Comparison of ENCODE assay signal across 8 mouse cellular contexts in genomic region chr11:94043998-94044985, GRCm38 (mm10). TPM values are rescaled to one million over a fixed set of nuclear protein-coding genes. Genes with fewer than 3 reads are reported as not detected.
DNase-seq lines count a peak whose midpoint lies in the region; ATAC-seq and TF ChIP-seq lines count a peak whose summit lies in the region.

No protein-coding gene starts in this region.

- ATAC-seq in erythroblast, adult 5-6 weeks (replicated peaks; ENCODE audit: low FRiP score, poor library complexity, severe bottlenecking): no peak
- ATAC-seq in midbrain, embryonic 12.5 days (ENCODE audit: low FRiP score, low read depth): peak; percentile 99
- ATAC-seq in stomach, embryonic 15.5 days (ENCODE audit: insufficient read depth, low FRiP score, low read depth): peak; percentile 92

- H3K36me3 ChIP-seq in erythroblast, embryonic 14.5 days (ENCODE audit: control insufficient read depth): peaks cover 12% of the 10 kb centered on the region
- peaks cover 1% of the 10 kb centered on the region; the same call in 1 of the 2 replicates for H3K36me3 ChIP-seq in kidney, adult 2 months (ENCODE audit: control insufficient read depth, insufficient read depth, low read length)
- H3K36me3 ChIP-seq in midbrain, embryonic 12.5 days: peaks cover 12% of the 10 kb centered on the region
- H3K36me3 ChIP-seq in stomach, embryonic 15.5 days: peaks cover 5% of the 10 kb centered on the region; the same call in 1 of the 2 replicates

- intact Hi-C loops in left cerebral cortex, postnatal 4 days (cut with DNase I): no loop called here

- DNase-seq in heart, adult 8-10 months (ENCODE audit: low spot score): peak; percentile 72
- peak; percentile 86 for DNase-seq in kidney, adult 2 months
- peak; percentile 97 for DNase-seq in left cerebral cortex, postnatal 4 days

- H3K4me1 ChIP-seq in erythroblast, embryonic 14.5 days (ENCODE audit: control insufficient read depth): peaks cover 5% of the 10 kb centered on the region; the same call in 1 of the 2 replicates
- H3K4me1 ChIP-seq in embryonic fibroblast, embryonic 13.5 days (ENCODE audit: control insufficient read depth, insufficient read depth, low read length): no peaks in the 10 kb centered on the region; the same call in 1 of the 2 replicates
- H3K4me1 ChIP-seq in kidney, adult 2 months (ENCODE audit: control insufficient read depth, insufficient read depth, low read length): 0 out of 2 replicates have a peak, but pooled peaks cover 2% of the 10 kb centered on the region
- H3K4me1 ChIP-seq in midbrain, embryonic 12.5 days: peaks cover 28% of the 10 kb centered on the region
- 0 out of 2 replicates have a peak, but pooled peaks cover 4% of the 10 kb centered on the region for H3K4me1 ChIP-seq in stomach, embryonic 15.5 days

- H3K4me2 ChIP-seq in midbrain, embryonic 12.5 days (replicated peaks): peak overlapping the region; percentile 43
- H3K4me2 ChIP-seq in stomach, embryonic 15.5 days: peak overlapping the region; percentile 59

- H3K27ac ChIP-seq in embryonic fibroblast, embryonic 13.5 days (ENCODE audit: insufficient read depth, low read length): no peak overlapping the region
- no peak overlapping the region for H3K27ac ChIP-seq in kidney, adult 2 months (ENCODE audit: insufficient read depth, low read depth, low read length)
- H3K27ac ChIP-seq in midbrain, embryonic 12.5 days (replicated peaks): peak overlapping the region; percentile 95
- peak overlapping the region; percentile 59; the same call in 1 of the 2 replicates for H3K27ac ChIP-seq in stomach, embryonic 15.5 days

- WGBS in kidney, adult 2 months: 16% methylated on average over 22 of the region's 22 CpGs
- WGBS in midbrain, embryonic 12.5 days: 2% methylated on average over 22 of the region's 22 CpGs
- 10% methylated on average over 22 of the region's 22 CpGs for WGBS in stomach, embryonic 15.5 days

- TF ChIP-seq POLR2A in embryonic fibroblast, embryonic 13.5 days (IDR thresholded peaks at IDR 0.05; ENCODE audit: low read depth, low read length): no peak
- no peak for TF ChIP-seq POLR2A in kidney, adult 2 months (IDR thresholded peaks at IDR 0.05; ENCODE audit: low read depth, low read length)

- no peaks in the 10 kb centered on the region for H3K9me3 ChIP-seq in erythroblast, embryonic 14.5 days (ENCODE audit: control insufficient read depth, low read length)
- no peaks in the 10 kb centered on the region for H3K9me3 ChIP-seq in midbrain, embryonic 12.5 days
- no peaks in the 10 kb centered on the region for H3K9me3 ChIP-seq in stomach, embryonic 15.5 days

- peak overlapping the region; percentile 65 for H3K9ac ChIP-seq in midbrain, embryonic 12.5 days (replicated peaks)
- 0 out of 2 replicates have a peak overlapping the region, but pooled peaks have one; percentile 6 for H3K9ac ChIP-seq in stomach, embryonic 15.5 days

- H3K4me3 ChIP-seq in erythroblast, embryonic 14.5 days (replicated peaks): peak overlapping the region; percentile 36
- H3K4me3 ChIP-seq in embryonic fibroblast, embryonic 13.5 days (ENCODE audit: insufficient read depth, low read length): peak overlapping the region; percentile 17; the same call in 1 of the 2 replicates
- H3K4me3 ChIP-seq in kidney, adult 2 months (ENCODE audit: insufficient read depth, low read depth, low read length): peak overlapping the region; percentile 41
- H3K4me3 ChIP-seq in midbrain, embryonic 12.5 days: peak overlapping the region; percentile 68
- H3K4me3 ChIP-seq in stomach, embryonic 15.5 days (replicated peaks): peak overlapping the region; percentile 43

- TF ChIP-seq CTCF in embryonic fibroblast, embryonic 13.5 days (IDR thresholded peaks at IDR 0.05; ENCODE audit: borderline replicate concordance, insufficient read depth, low read length): no peak
- no peak for TF ChIP-seq CTCF in kidney, adult 2 months (conservative IDR thresholded peaks at IDR 0.05; ENCODE audit: insufficient read depth, insufficient read length, low read depth, low read length)

- no peaks in the 10 kb centered on the region for H3K27me3 ChIP-seq in erythroblast, embryonic 14.5 days (ENCODE audit: control insufficient read depth)
- no peaks in the 10 kb centered on the region for H3K27me3 ChIP-seq in kidney, adult 2 months (replicated peaks; ENCODE audit: control insufficient read depth, insufficient read depth, low read length)
- no peaks in the 10 kb centered on the region for H3K27me3 ChIP-seq in midbrain, embryonic 12.5 days
- H3K27me3 ChIP-seq in stomach, embryonic 15.5 days (replicated peaks): no peaks in the 10 kb centered on the region

RNA-seq across cellular contexts. Expression of gene Spag9, which starts 48.4 kb away (rescaled TPM):
- 0.17 and 0.21 TPM in 2 replicates for polyA plus RNA-seq in erythroblast, embryonic 14.5 days (2012)
- 9.2 and 18.3 TPM in 2 replicates for total RNA-seq in erythroblast, adult 5-6 weeks (2015; ENCODE audit: low replicate concordance)
- total RNA-seq in erythroblast, adult 5-6 weeks (2017; ENCODE audit: low replicate concordance): 24.3 and 25.9 TPM in 2 replicates
- polyA plus RNA-seq in embryonic fibroblast, embryonic 13.5 days (2011; ENCODE audit: insufficient read length, low read depth, missing spikeins): 93.7 and 103 TPM in 2 replicates
- total RNA-seq in heart, adult 8-10 months (2022): 100 to 1,000 TPM; 141 to 155 (median 148) TPM
- polyA plus RNA-seq in kidney, adult 2 months (2012; rRNA removed): 19.1 and 24.6 TPM in 2 replicates
- 100 to 1,000 TPM; 232 to 235 TPM for total RNA-seq in left cerebral cortex, postnatal 4 days (2021)
- polyA plus RNA-seq in midbrain, embryonic 12.5 days (2016; fragmentation: Nextera tagmentation; extraction: Ambion mirVana): 134 and 147 TPM in 2 replicates
- polyA plus RNA-seq in stomach, embryonic 15.5 days (2015; fragmentation: Nextera tagmentation; extraction: Ambion mirVana): 36.2 and 45.6 TPM in 2 replicates

Comparison
In these comparisons a context has a peak if more than half of its experiments do, and no peak if none do; other contexts are left out.
1. H3K4me3 ChIP-seq: peak in every context shown above with its lines; median percentile 68 in midbrain, embryonic 12.5 days; 43 in stomach, embryonic 15.5 days; 41 in kidney, adult 2 months; 36 in erythroblast, embryonic 14.5 days; 17 in embryonic fibroblast, embryonic 13.5 days.
2. H3K27ac ChIP-seq: peak in midbrain, embryonic 12.5 days (single experiment) and stomach, embryonic 15.5 days (single experiment); none in embryonic fibroblast, embryonic 13.5 days (single experiment) and kidney, adult 2 months (single experiment).
3. RNA of gene Spag9, which starts 48.4 kb away (polyA plus RNA-seq): 134 to 147 TPM in midbrain, embryonic 12.5 days, 93.7 to 103 TPM in embryonic fibroblast, embryonic 13.5 days, 36.2 to 45.6 TPM in stomach, embryonic 15.5 days and 19.1 to 24.6 TPM in kidney, adult 2 months; 0.17 to 0.21 TPM in erythroblast, embryonic 14.5 days; every median in the first group is over 10 times any median in the second.
4. Peak in every context shown above with its lines, with median percentiles within 50 percentile points of each other: DNase-seq.